Mouse (Mus musculus) stomach, postnatal 0 days (tissue): Measurements from ENCODE around the gene H2afz.

Experiments
- CTCF ChIP-seq: IDR thresholded peaks from 2 replicates; pipeline ENCODE4 v1.5.1; 2016; ENCODE audit warnings: antibody characterized with exemption, low read depth, mild to moderate bottlenecking, moderate library complexity
- EP300 ChIP-seq: optimal IDR thresholded peaks from 2 replicates; pipeline ENCODE3; 2016; ENCODE audit warnings: antibody characterized with exemption

DNA sequence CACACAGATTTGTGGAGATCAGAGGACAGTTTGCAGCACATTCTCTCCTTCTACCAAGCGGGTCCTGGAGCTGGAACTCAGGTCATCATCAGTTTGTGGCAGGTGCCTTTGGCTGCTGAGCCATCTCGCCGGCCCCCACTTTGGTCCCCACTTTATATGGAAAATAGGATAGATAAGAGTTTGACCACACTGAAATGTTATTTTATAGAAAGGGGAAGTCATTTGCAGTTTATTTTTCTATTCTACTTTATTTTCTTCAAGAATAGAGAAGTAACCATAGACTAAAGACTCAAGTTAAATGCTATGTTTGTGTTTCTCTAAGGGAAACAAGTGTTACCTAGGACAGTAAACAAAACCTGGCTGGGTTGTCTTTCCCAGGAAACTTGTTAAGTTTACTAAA, 32.6 kb downstream of the H2afz start:
- TF ChIP-seq CTCF (no peak), EP300 (no peak)
